Mouse (Mus musculus) liver, adult (tissue): ENCODE results near the gene Mapkap1.

Source experiments
- GATA4 ChIP-seq: IDR thresholded peaks from 2 replicates; pipeline ENCODE4 v1.6.1; 2014; ENCODE audit warnings: mild to moderate bottlenecking, low read length; ENCODE audit not compliant: insufficient replicate concordance

Gene Mapkap1

GRCm38 (mm10) chr2:34591721-34592360 is 185.3 kb downstream of the Mapkap1 start:
- TF ChIP-seq GATA4: no peak

- no peak for TF ChIP-seq GATA4
Measured at GRCm38 (mm10) chr2:34592361-34592960, 185.9 kb downstream of the Mapkap1 start.

DNA sequence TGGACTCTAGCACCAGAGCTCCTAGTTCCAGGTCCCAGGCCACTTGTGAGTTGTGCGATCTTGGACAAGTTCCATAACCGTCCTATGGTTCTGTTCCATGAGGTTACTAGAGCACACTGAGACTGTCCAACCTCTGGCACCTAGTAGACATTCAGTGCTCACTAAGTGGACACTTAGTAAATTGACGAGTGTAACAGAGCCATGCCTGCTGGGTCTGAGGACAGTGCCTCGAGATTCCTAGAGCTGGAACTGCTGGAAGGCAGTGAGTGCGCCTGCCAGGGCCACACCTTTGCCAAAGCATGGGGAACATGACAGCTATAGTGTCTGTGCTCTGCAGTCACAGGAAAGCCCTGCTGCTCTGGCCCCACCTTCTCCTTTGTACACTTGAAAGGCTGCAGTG is 187.4 kb downstream of the Mapkap1 start:
- no peak for TF ChIP-seq GATA4

DNA sequence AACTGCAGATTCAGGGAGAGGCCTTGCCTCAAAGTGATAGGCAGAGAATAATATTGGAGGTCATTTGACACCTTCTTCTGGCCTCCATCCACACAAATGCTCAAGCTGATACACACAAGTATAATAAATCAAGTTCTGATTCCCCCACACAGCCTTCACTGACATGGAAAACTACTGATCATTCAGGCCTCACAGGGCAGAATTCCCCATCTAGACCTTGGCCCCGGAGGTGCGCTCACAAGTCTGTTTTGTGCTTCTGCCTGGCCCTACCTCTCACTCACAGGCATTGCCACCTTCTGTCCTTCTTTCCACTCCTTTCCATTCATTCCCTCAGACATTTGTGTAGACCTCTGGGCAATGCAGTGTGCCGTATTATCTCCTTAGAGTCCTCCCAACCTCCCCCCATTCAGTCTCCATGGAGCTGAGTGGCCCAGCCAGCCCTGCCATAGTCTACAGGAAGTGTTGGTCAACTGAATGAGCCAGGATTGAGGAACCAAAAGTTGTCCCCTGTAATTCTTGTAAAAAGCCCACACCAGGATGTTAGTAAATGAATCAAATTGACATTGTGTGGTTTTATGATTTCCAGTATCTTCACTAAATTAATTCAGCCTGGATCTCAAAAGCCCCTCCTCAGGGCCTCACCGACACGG is 193.2 kb downstream of the Mapkap1 start:
- TF ChIP-seq GATA4: no peak

GRCm38 (mm10) chr2:34600734-34601133 is 194.2 kb downstream of the Mapkap1 start:
- TF ChIP-seq GATA4: no peak

DNA sequence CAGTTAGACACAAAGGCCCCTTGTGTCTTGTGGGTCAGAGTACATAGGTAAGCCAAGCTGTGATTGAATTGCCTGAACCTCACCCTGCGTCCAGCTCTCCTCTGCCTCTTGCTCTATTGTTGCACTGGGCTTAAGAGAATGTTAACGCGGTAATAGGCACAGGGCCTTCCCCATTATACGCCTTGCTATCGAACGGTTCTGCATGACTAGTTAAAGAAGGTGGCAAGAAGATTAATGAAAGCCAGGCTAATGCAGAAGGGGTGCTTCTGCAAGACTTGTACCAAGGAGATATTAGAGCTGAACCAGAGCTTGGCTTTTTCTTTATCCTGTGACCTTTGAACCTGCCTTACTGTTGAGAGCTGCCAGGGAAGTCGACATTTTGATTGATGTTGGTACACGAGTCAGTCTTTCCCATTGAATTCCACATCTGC is 195.6 kb downstream of the Mapkap1 start:
- no peak for TF ChIP-seq GATA4

DNA sequence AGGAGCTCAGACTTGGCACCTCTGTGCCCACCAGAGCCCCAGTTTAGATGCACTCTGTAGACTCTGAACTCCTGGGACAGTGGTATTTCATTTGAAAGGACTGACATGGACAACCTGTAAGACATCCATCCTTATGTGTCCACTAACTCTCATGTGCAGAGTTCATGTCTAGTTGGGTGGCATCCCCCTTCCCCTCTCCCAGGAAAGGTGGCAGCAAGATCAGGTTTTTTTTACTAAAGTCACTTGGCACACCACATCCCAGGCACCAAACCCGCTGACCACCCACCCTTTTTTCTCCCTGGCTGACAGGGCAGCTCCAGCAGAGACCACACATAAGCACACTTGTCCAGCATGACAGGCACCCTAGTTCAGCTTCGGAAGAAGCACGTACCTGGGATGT is 196.3 kb downstream of the Mapkap1 start:
- TF ChIP-seq GATA4: no peak

- TF ChIP-seq GATA4: no peak
Measured at GRCm38 (mm10) chr2:34603653-34604214, 197.2 kb downstream of the Mapkap1 start.

DNA sequence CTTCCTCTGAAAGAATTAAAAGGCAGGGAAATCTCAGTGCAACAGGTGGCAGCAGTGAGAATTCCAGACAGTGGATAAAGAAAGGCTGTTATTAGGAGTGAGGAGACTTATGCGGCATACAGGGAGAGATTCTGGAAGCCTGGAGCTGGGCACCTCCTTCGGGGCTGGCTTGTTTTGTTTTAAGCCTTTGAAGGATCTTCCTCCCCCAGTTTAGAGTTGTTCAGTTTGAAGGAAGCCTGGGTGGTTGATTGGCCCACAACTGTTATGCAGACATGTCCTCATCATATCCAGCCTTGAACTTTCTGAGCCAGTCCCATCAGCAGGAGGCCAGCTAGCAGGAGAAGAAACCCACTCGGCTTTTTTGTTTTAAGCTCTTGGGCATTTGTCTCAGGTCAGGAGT is 198.5 kb downstream of the Mapkap1 start:
- TF ChIP-seq GATA4: no peak

DNA sequence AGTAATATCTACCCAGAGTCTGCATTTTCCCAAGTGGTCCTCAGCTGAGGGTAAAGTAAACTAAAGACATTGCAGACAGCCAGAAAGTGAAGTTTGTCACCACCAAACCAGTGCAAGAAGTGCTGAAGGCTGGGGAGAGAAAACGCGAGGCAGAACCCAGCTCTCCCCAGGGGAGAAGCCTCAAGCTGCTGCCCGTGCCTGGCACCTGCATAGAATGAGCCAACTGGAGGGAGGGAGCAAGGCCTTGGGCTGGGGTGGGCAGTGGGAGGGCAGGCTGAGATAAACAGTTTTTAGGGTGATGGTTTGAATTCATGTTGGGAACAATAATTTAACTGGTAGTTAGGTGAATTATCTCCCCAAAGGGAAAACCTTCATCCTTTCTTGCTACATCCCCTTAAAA is 202.3 kb downstream of the Mapkap1 start:
- TF ChIP-seq GATA4: no peak

- no peak for TF ChIP-seq GATA4
Measured at GRCm38 (mm10) chr2:34609516-34609915, 202.9 kb downstream of the Mapkap1 start.

DNA sequence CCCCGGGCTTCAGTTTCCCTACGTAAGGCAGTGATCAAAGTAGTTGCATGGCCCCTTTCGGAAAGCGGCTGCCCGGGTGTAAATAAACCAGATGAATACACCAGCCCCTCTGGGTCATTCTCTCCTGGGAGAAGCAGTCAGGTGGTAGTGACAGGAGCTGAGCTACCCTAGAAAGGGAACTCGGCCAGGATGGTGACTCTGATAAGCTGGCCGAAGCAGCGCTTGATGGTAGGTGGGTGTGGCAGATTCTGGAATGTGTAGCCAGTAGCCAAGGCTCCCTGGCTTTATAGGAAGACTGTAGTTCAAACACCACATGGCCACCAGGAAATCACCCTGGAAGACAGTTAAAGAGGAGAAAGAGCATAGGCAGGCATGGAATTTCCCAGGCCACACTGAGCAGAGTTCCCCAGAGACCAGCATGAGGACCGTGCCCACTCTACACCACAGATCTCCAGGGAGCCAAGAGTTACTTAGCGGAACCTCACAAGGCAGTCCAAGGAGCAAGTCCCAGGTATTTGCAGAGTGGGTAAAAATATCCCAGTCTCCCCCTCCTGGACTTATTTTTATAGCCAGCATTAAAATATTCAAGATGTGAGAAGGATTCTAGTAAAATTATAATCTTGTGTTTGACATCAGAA is 214.3 kb downstream of the Mapkap1 start:
- no peak for TF ChIP-seq GATA4

DNA sequence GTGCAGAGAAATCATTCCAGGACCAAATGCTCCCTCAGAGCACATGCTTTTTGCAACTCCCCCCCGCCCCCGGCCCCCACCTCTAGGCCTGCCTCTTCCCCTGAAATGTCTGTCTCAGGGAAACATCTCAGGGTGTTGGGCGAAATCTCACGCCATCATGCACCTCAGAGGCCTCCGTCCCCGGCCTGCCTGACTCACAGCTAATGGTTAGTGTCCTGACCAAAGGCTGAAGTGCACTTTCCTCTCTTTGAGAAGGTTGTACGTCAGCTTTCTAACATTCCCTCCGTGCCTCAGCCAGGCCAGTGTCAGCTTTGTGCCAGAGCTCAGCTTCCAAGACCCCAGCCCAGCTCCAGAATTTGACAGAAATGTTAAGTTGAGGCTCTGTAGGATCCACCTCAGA is 214.9 kb downstream of the Mapkap1 start:
- no peak for TF ChIP-seq GATA4

GRCm38 (mm10) chr2:34622518-34622917 is 215.9 kb downstream of the Mapkap1 start:
- no peak for TF ChIP-seq GATA4

DNA sequence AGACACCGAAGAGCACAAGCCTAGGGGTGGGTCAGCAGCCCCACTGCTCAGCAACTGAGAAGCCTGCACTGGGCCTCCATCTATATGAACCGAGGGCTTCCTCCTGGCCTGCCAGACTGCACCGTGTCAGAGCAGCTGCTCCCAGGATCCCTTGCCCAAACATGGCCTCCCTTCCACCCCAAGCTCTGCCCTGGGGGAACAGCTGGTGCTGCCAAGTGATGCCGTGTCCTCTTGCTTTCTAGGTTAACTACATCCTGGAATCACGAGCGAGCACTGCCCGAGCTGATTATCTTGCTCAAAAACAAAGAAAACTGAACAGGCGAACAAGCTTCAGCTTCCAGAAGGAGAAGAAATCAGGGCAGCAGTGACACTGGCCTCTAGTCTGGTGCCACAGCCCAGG is 216.6 kb downstream of the Mapkap1 start:
- TF ChIP-seq GATA4: no peak

DNA sequence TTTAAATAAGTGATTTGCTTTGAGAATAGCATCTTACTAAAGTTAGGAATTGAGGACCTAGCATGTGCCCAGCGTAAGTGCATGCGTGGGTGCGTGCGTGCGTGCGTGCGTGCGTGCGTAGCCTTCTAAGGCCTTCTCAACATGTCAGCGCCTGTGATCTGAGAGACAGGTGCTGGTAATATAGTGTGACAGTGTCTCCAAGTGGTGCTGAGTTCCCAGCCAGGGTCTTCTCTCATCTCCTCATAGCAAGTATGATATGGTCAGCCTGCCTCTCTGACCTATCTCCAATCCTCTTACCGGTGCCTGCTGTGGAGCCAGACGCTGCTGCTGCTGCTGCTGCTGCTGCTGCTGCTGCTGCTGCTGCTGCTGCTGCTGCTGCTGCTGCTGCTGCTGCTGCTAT is 217.5 kb downstream of the Mapkap1 start:
- no peak for TF ChIP-seq GATA4
